Comparison of ENCODE assay signal across 10 mouse cellular contexts in genomic region chr4:103013490-103013889, GRCm38 (mm10). TPM values are rescaled to one million over a fixed set of nuclear protein-coding genes. Genes with fewer than 3 reads are reported as not detected.
DNase-seq lines count a peak whose midpoint lies in the region; ATAC-seq and TF ChIP-seq lines count a peak whose summit lies in the region.
"Had no signal": no experiment of that assay in that cellular context is flagged by ENCODE, and none has a peak within 500 bp of the region (broad histone marks: within the 10 kb centered on the region; RNA-seq: fewer than 3 reads in every experiment).

No protein-coding gene starts in this region.

- WGBS in forebrain, embryonic 12.5 days = 4% methylated on average over 4 of the region's 4 CpGs
- 12% methylated on average over 4 of the region's 4 CpGs for WGBS in forebrain, postnatal 0 days
- 11% methylated on average over 4 of the region's 4 CpGs for WGBS in intestine, embryonic 16.5 days
- WGBS in stomach, embryonic 16.5 days = 13% methylated on average over 4 of the region's 4 CpGs

- peaks cover 14% of the 10 kb centered on the region; the same call in 1 of the 2 replicates for H3K4me1 ChIP-seq in forebrain, embryonic 12.5 days
- no peaks in the 10 kb centered on the region for H3K4me1 ChIP-seq in forebrain, postnatal 0 days (ENCODE audit: insufficient read depth)
- H3K4me1 ChIP-seq in megakaryocyte, embryonic 14.5 days = peaks cover 4% of the 10 kb centered on the region; the same call in 1 of the 2 replicates
- peaks cover 5% of the 10 kb centered on the region; the same call in 1 of the 2 replicates for H3K4me1 ChIP-seq in intestine, embryonic 16.5 days (ENCODE audit: control insufficient read depth, insufficient read depth, low read length)
- peaks cover 7% of the 10 kb centered on the region; the same call in 1 of the 2 replicates for H3K4me1 ChIP-seq in stomach, embryonic 16.5 days (ENCODE audit: control insufficient read depth, insufficient read depth, low read length)

- H3K27me3 ChIP-seq in forebrain, embryonic 12.5 days = no peaks in the 10 kb centered on the region
- H3K27me3 ChIP-seq in forebrain, postnatal 0 days (ENCODE audit: insufficient read depth, low read length) = no peaks in the 10 kb centered on the region
- H3K27me3 ChIP-seq in megakaryocyte, embryonic 14.5 days (replicated peaks) = no peaks in the 10 kb centered on the region
- H3K27me3 ChIP-seq in intestine, embryonic 16.5 days (replicated peaks; ENCODE audit: control insufficient read depth, insufficient read depth, low read length) = no peaks in the 10 kb centered on the region
- H3K27me3 ChIP-seq in stomach, embryonic 16.5 days (ENCODE audit: control insufficient read depth, insufficient read depth, low read length) = no peaks in the 10 kb centered on the region
- H3K27me3 ChIP-seq: hindbrain, embryonic 15.5 days had no signal

- no peaks in the 10 kb centered on the region for H3K9me3 ChIP-seq in forebrain, embryonic 12.5 days
- H3K9me3 ChIP-seq in forebrain, postnatal 0 days (ENCODE audit: low read length) = no peaks in the 10 kb centered on the region
- peaks cover 6% of the 10 kb centered on the region for H3K9me3 ChIP-seq in megakaryocyte, embryonic 14.5 days
- H3K9me3 ChIP-seq in intestine, embryonic 16.5 days (ENCODE audit: control insufficient read depth, low read length) = no peaks in the 10 kb centered on the region
- H3K9me3 ChIP-seq in stomach, embryonic 16.5 days (replicated peaks; ENCODE audit: control insufficient read depth, low read length) = no peaks in the 10 kb centered on the region
- H3K9me3 ChIP-seq: hindbrain, embryonic 15.5 days had no signal

- H3K27ac ChIP-seq in forebrain, embryonic 12.5 days = no peak overlapping the region
- no peak overlapping the region for H3K27ac ChIP-seq in forebrain, postnatal 0 days (ENCODE audit: low read depth, low read length)
- H3K27ac ChIP-seq in intestine, embryonic 16.5 days (ENCODE audit: low read length) = no peak overlapping the region
- no peak overlapping the region for H3K27ac ChIP-seq in stomach, embryonic 16.5 days (ENCODE audit: low read length)
- H3K27ac ChIP-seq: hindbrain, embryonic 15.5 days had no signal

- DNase-seq in forebrain, postnatal 0 days = no peak
- no peak for DNase-seq in cerebellum, adult 9-11 months

- no peak for ATAC-seq in forebrain, embryonic 12.5 days (ENCODE audit: low FRiP score)
- no peak for ATAC-seq in forebrain, postnatal 0 days
- no peak for ATAC-seq in megakaryocyte, adult 5-6 weeks (ENCODE audit: poor library complexity, severe bottlenecking)
- no peak for ATAC-seq in intestine, embryonic 16.5 days
- no peak for ATAC-seq in stomach, embryonic 16.5 days (ENCODE audit: insufficient read depth, low FRiP score)
- ATAC-seq in erythroid progenitor cell, adult 5-6 weeks (replicated peaks; ENCODE audit: low FRiP score, poor library complexity, severe bottlenecking) = no peak

- no peaks in the 10 kb centered on the region for H3K36me3 ChIP-seq in forebrain, embryonic 12.5 days (replicated peaks)
- no peaks in the 10 kb centered on the region for H3K36me3 ChIP-seq in forebrain, postnatal 0 days (ENCODE audit: insufficient read depth)
- H3K36me3 ChIP-seq in megakaryocyte, embryonic 14.5 days (replicated peaks; ENCODE audit: low read length) = no peaks in the 10 kb centered on the region
- H3K36me3 ChIP-seq in intestine, embryonic 16.5 days (ENCODE audit: control insufficient read depth, insufficient read depth, low read length) = no peaks in the 10 kb centered on the region
- no peaks in the 10 kb centered on the region for H3K36me3 ChIP-seq in stomach, embryonic 16.5 days (ENCODE audit: control insufficient read depth, insufficient read depth, low read length)
- H3K36me3 ChIP-seq: hindbrain, embryonic 15.5 days had no signal

- no peak overlapping the region for H3K9ac ChIP-seq in forebrain, embryonic 12.5 days
- H3K9ac ChIP-seq in forebrain, postnatal 0 days = no peak overlapping the region
- H3K9ac ChIP-seq in intestine, embryonic 16.5 days (ENCODE audit: low read depth, low read length) = no peak overlapping the region
- H3K9ac ChIP-seq in stomach, embryonic 16.5 days (ENCODE audit: low read length) = no peak overlapping the region
- H3K9ac ChIP-seq: hindbrain, embryonic 15.5 days had no signal

- TF ChIP-seq CTCF in forebrain, postnatal 0 days (IDR thresholded peaks at IDR 0.05; ENCODE audit: low read depth) = no peak

- peak overlapping the region; percentile 28 for H3K4me2 ChIP-seq in forebrain, embryonic 12.5 days
- H3K4me2 ChIP-seq in forebrain, postnatal 0 days (ENCODE audit: low read depth) = no peak overlapping the region
- peak overlapping the region; percentile 19; the same call in 1 of the 2 replicates for H3K4me2 ChIP-seq in intestine, embryonic 16.5 days (ENCODE audit: low read depth, low read length)
- peak overlapping the region; percentile 19; the same call in 1 of the 2 replicates for H3K4me2 ChIP-seq in stomach, embryonic 16.5 days (ENCODE audit: low read depth, low read length)
- H3K4me2 ChIP-seq: hindbrain, embryonic 15.5 days had no signal

- no peak overlapping the region for H3K4me3 ChIP-seq in forebrain, embryonic 12.5 days (replicated peaks)
- H3K4me3 ChIP-seq in forebrain, postnatal 0 days (ENCODE audit: low read depth, low read length) = no peak overlapping the region
- peak overlapping the region; percentile 7 for H3K4me3 ChIP-seq in megakaryocyte, embryonic 14.5 days (replicated peaks)
- H3K4me3 ChIP-seq in intestine, embryonic 16.5 days (ENCODE audit: low read length) = peak overlapping the region; percentile 18
- no peak overlapping the region for H3K4me3 ChIP-seq in stomach, embryonic 16.5 days (replicated peaks; ENCODE audit: low read length)
- H3K4me3 ChIP-seq: hindbrain, embryonic 15.5 days had no signal

RNA-seq across cellular contexts. Expression of gene Insl5, which starts 13.2 kb away (rescaled TPM):
- not detected in 2 replicates for polyA plus RNA-seq in forebrain, embryonic 12.5 days (2016; fragmentation: Nextera tagmentation; extraction: Ambion mirVana)
- total RNA-seq in forebrain, postnatal 0 days (2014; rRNA removed) = 0.71 TPM in 1 of 2 replicates, not detected in the other
- polyA plus RNA-seq in forebrain, postnatal 0 days (2015; fragmentation: Nextera tagmentation; extraction: Ambion mirVana) = not detected in 2 replicates
- not detected in 2 replicates for polyA plus RNA-seq in megakaryocyte, embryonic 14.5 days (2012; ENCODE audit: insufficient read depth, low replicate concordance)
- total RNA-seq in megakaryocyte, adult 5-6 weeks (2015) = not detected in 2 replicates
- total RNA-seq in megakaryocyte, adult 5-6 weeks (2017) = not detected in 2 replicates
- polyA plus RNA-seq in intestine, embryonic 16.5 days (2015; fragmentation: Nextera tagmentation; extraction: Ambion mirVana) = 1.3 and 2.7 TPM in 2 replicates
- not detected in 2 replicates for polyA plus RNA-seq in stomach, embryonic 16.5 days (2015; fragmentation: Nextera tagmentation; extraction: Ambion mirVana)
- total RNA-seq in erythroid progenitor cell, adult 5-6 weeks (2015; ENCODE audit: low replicate concordance) = not detected in 2 replicates
- total RNA-seq in erythroid progenitor cell, adult 5-6 weeks (2017; ENCODE audit: low replicate concordance) = not detected in 2 replicates
- polyA plus RNA-seq: liver, embryonic 16.5 days had no signal

RNA-seq across cellular contexts. Expression of gene Tctex1d1, which starts 35.1 kb away (rescaled TPM):
- 0.54 and 0.86 TPM in 2 replicates for polyA plus RNA-seq in forebrain, embryonic 12.5 days (2016; fragmentation: Nextera tagmentation; extraction: Ambion mirVana)
- total RNA-seq in forebrain, postnatal 0 days (2014; rRNA removed) = 2.3 and 2.4 TPM in 2 replicates
- 1.2 and 1.3 TPM in 2 replicates for polyA plus RNA-seq in forebrain, postnatal 0 days (2015; fragmentation: Nextera tagmentation; extraction: Ambion mirVana)
- polyA plus RNA-seq in megakaryocyte, embryonic 14.5 days (2012; ENCODE audit: insufficient read depth, low replicate concordance) = not detected in 2 replicates
- total RNA-seq in megakaryocyte, adult 5-6 weeks (2015) = 1.9 and 5.2 TPM in 2 replicates
- total RNA-seq in megakaryocyte, adult 5-6 weeks (2017) = 3.5 and 5.5 TPM in 2 replicates
- polyA plus RNA-seq in intestine, embryonic 16.5 days (2015; fragmentation: Nextera tagmentation; extraction: Ambion mirVana) = 0.95 and 1.0 TPM in 2 replicates
- 1.8 and 2.0 TPM in 2 replicates for polyA plus RNA-seq in stomach, embryonic 16.5 days (2015; fragmentation: Nextera tagmentation; extraction: Ambion mirVana)
- 3.2 TPM in 1 of 2 replicates, not detected in the other for total RNA-seq in erythroid progenitor cell, adult 5-6 weeks (2015; ENCODE audit: low replicate concordance)
- not detected in 2 replicates for total RNA-seq in erythroid progenitor cell, adult 5-6 weeks (2017; ENCODE audit: low replicate concordance)

Comparison
In these comparisons a context has a peak if more than half of its experiments do, and no peak if none do; other contexts are left out.
1. H3K4me3 ChIP-seq: peak in megakaryocyte, embryonic 14.5 days (single experiment) and intestine, embryonic 16.5 days (single experiment); none in forebrain, embryonic 12.5 days (single experiment), forebrain, postnatal 0 days (single experiment) and stomach, embryonic 16.5 days (single experiment).